Mouse (Mus musculus): Measurements from ENCODE around the gene Becn1. TPM values are rescaled to one million over a fixed set of nuclear protein-coding genes. Genes with fewer than 3 reads are reported as not detected.

Gene Becn1
- total RNA-seq, 2 experiments from 2014 or later = 210 to 218 TPM

GRCm38 (mm10) chr11:101247521-101248030 is 54.5 kb downstream of the Becn1 start:
- Histone ChIP-seq H3K27ac (peak overlapping the region; percentile 45; the same call in 1 of the 2 replicates), H3K4me3 (peak overlapping the region; percentile 60; the same call in 1 of the 2 replicates)
- no peak for TF ChIP-seq CTCF (IDR thresholded peaks at IDR 0.05)
- no peak for DNase-seq (ENCODE audit: extremely low spot score in 1 of 2, low spot score in 2 of 2)
- intact Hi-C loops (cut with DNase I) = loop anchor here (1.0 kb wide), 2 partner anchors 19 to 35 kb away; no protein-coding TSS in a partner anchor

GRCm38 (mm10) chr11:101246702-101247012 is 55.4 kb downstream of the Becn1 start:
- DNase-seq (ENCODE audit: extremely low spot score in 1 of 2, low spot score in 2 of 2) = no peak
- TF ChIP-seq CTCF (IDR thresholded peaks at IDR 0.05) = no peak
- peak overlapping the region; percentile 76 for H3K27ac ChIP-seq
- peak overlapping the region; percentile 60 for H3K4me3 ChIP-seq
- intact Hi-C loops (cut with DNase I) = no loop called here

GRCm38 (mm10) chr11:101245855-101246701 is 56.0 kb downstream of the Becn1 start, which contains the start of gene Ramp2:
Ramp2 (plus strand) TSS chr11:101246028.
- H3K4me3 ChIP-seq = peak within 1 kb of the TSS; percentile 60
- no peak; the same call in 1 of the 2 replicates for TF ChIP-seq CTCF (IDR thresholded peaks at IDR 0.05)
- H3K27ac ChIP-seq = peak within 1 kb of the TSS; percentile 76
- peak; percentile 42 to 52 for DNase-seq (ENCODE audit: extremely low spot score in 1 of 2, low spot score in 2 of 2)
- intact Hi-C loops (cut with DNase I) = no loop called here

GRCm38 (mm10) chr11:101245071-101245470 is 57.0 kb downstream of the Becn1 start:
- DNase-seq (ENCODE audit: extremely low spot score in 1 of 2, low spot score in 2 of 2) = no peak
- Histone ChIP-seq H3K27ac (peak overlapping the region; percentile 76; the same call in 1 of the 2 replicates), H3K4me3 (no peak overlapping the region)
- no peak for TF ChIP-seq CTCF (IDR thresholded peaks at IDR 0.05)
- intact Hi-C loops (cut with DNase I) = no loop called here

- no peak for DNase-seq (ENCODE audit: extremely low spot score in 1 of 2, low spot score in 2 of 2)
- intact Hi-C loops (cut with DNase I) = no loop called here
- H3K27ac ChIP-seq = peak overlapping the region; percentile 64
- no peak for TF ChIP-seq CTCF (IDR thresholded peaks at IDR 0.05)
- H3K4me3 ChIP-seq = no peak overlapping the region
These were observed 63.9 kb downstream of the Becn1 start for GRCm38 (mm10) chr11:101238071-101238647.

- H3K27ac ChIP-seq = no peak overlapping the region
- no peak overlapping the region for H3K4me3 ChIP-seq
- DNase-seq (ENCODE audit: extremely low spot score in 1 of 2, low spot score in 2 of 2) = no peak
- no peak for TF ChIP-seq CTCF (IDR thresholded peaks at IDR 0.05)
- intact Hi-C loops (cut with DNase I) = no loop called here
These were observed 65.3 kb downstream of the Becn1 start for GRCm38 (mm10) chr11:101236782-101237181.

Other genes starting within 250 kb of the Becn1 start
- gene Naglu, start 232.3 kb downstream of the Becn1 start, total RNA-seq (2021) = 1 to 10 TPM; 8.3 TPM
- 1 to 10 TPM in 1 of 2 experiments, under 1 TPM in 1; 0.87 to 1.5 TPM for gene Hsd17b1, start 223.9 kb downstream of the Becn1 start, total RNA-seq (2021)
- 10 to 100 TPM; 22.5 to 24.1 TPM for gene Coasy, start 219.7 kb downstream of the Becn1 start, total RNA-seq (2021)
- gene Mlx, start 215.0 kb downstream of the Becn1 start, total RNA-seq (2021) = 10 to 100 TPM; 41.1 to 44.7 TPM
- 1 to 10 TPM; 2.7 to 3.1 TPM for gene Psmc3ip, start 206.8 kb downstream of the Becn1 start, total RNA-seq (2021)
- gene Retreg3, start 182.4 kb downstream of the Becn1 start, total RNA-seq (2021) = 10 to 100 TPM; 50.7 to 56.6 TPM
- 10 to 100 TPM; 45.1 to 45.8 TPM for gene Tubg1, start 182.3 kb downstream of the Becn1 start, total RNA-seq (2021)
- gene Tubg2, start 146.4 kb downstream of the Becn1 start, total RNA-seq (2021) = 10 to 100 TPM; 51.4 to 52.9 TPM
- gene Cntnap1, start 131.8 kb downstream of the Becn1 start, total RNA-seq (2021) = 100 to 1,000 TPM; 171 to 182 TPM
- gene Plekhh3, start 130.9 kb downstream of the Becn1 start, total RNA-seq (2021) = 10 to 100 TPM; 13.0 to 13.2 TPM
- under 1 TPM in 1 of 2 experiments, not detected in 1; 0.38 TPM for gene Ccr10, start 126.8 kb downstream of the Becn1 start, total RNA-seq (2021)
- 10 to 100 TPM; 56.9 to 62.1 TPM for gene Ezh1, start 75.8 kb downstream of the Becn1 start, total RNA-seq (2021)
- gene Ramp2, start 56.3 kb downstream of the Becn1 start, total RNA-seq (2021) = 10 to 100 TPM; 35.7 to 40.8 TPM
- gene Vps25, start 48.6 kb downstream of the Becn1 start, total RNA-seq (2021) = 10 to 100 TPM; 59.3 to 61.0 TPM
- gene Wnk4, start 41.7 kb downstream of the Becn1 start, total RNA-seq (2021) = 1 to 10 TPM; 4.5 to 8.0 TPM
- under 1 TPM; 0.44 to 0.81 TPM for gene Cntd1, start 23.3 kb downstream of the Becn1 start, total RNA-seq (2021)
- 10 to 100 TPM; 97.5 to 98.4 TPM for gene Coa3, start 23.2 kb downstream of the Becn1 start, total RNA-seq (2021)
- 100 to 1,000 TPM; 125 to 132 TPM for gene Psme3, start 13.9 kb upstream of the Becn1 start, total RNA-seq (2021)
- 1 to 10 TPM; 7.2 to 9.4 TPM for gene Aoc2, start 22.8 kb upstream of the Becn1 start, total RNA-seq (2021)
- gene Aoc3, start 28.3 kb upstream of the Becn1 start, total RNA-seq (2021) = under 1 TPM; 0.63 TPM
- gene G6pc, start 65.3 kb upstream of the Becn1 start, total RNA-seq (2021) = not detected
- gene Aarsd1, start 115.3 kb upstream of the Becn1 start, total RNA-seq (2021) = 10 to 100 TPM; 43.8 to 47.1 TPM
- 1 to 10 TPM; 7.1 to 9.9 TPM for gene Gm27029, start 122.5 kb upstream of the Becn1 start, total RNA-seq (2021)
- 10 to 100 TPM; 37.2 to 44.0 TPM for gene Rundc1, start 122.8 kb upstream of the Becn1 start, total RNA-seq (2021)
- 1 to 10 TPM; 2.3 to 4.2 TPM for gene Ptges3l, start 123.0 kb upstream of the Becn1 start, total RNA-seq (2021)
- 10 to 100 TPM; 31.5 to 34.7 TPM for gene Rpl27, start 140.0 kb upstream of the Becn1 start, total RNA-seq (2021)
- 1 to 10 TPM; 2.4 to 3.2 TPM for gene Ifi35, start 146.1 kb upstream of the Becn1 start, total RNA-seq (2021)
- gene Rnd2, start 162.7 kb upstream of the Becn1 start, total RNA-seq (2021) = 100 to 1,000 TPM; 141 to 159 TPM
- 10 to 100 TPM; 33.4 to 36.8 TPM for gene Vat1, start 163.9 kb upstream of the Becn1 start, total RNA-seq (2021)
- gene Brca1, start 249.7 kb upstream of the Becn1 start, total RNA-seq (2021) = under 1 TPM; 0.61 to 0.70 TPM
- 100 to 1,000 TPM; 136 to 137 TPM for gene Nbr1, start 249.9 kb upstream of the Becn1 start, total RNA-seq (2021)

All from left cerebral cortex, adult 2 months (tissue).